Mouse (Mus musculus): ENCODE measurements around the gene Gramd4.

GRCm38 (mm10) chr15:86185689-86186569 is 128.4 kb downstream of the Gramd4 start, which contains the start of gene Cerk:
- TF ChIP-seq CTCF (IDR thresholded peaks at IDR 0.05) (peak; percentile 77), POLR2A (IDR thresholded peaks at IDR 0.05; ENCODE audit: insufficient read depth, low read depth, low read length) (peak; percentile 86), EP300 (IDR thresholded peaks at IDR 0.05; ENCODE audit: insufficient read depth, low read depth, low read length) (no peak)
